Mouse (Mus musculus): ENCODE data around the gene Wdr34.

Gene Wdr34

DNA sequence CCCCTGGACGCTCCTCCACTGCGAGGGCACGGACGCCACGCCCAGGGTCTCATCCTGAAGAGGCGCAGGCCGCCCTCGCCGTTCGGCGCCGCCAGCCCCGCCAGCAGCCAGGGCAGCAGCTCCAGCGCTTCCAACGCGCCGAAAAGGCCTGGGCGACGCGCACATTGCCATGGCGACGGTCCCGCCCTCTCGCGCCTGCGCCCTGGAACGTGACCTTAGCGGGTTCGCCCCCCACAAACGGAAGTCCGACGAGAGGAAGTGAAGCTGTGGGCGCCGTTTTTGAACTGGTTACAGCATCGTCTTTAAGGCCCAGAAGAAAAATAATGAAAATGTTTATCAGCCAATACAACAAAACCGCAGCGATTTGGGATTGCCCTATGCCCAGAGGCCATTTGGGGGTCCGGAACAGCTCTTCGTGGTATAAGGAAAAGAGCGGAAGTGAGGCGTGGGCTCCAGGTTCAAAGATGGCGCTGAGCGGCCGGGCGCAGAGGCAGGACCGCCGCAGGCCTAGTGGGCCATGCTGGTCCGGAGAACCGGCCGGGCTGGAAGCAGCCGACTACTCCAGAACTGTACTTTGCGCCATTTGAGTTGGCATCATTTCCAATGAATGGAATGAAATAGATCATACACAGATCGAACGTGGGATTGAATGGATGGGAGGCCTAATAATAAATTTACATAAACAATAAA is at the start of gene Wdr34:
Gene Wdr34, minus strand, starts transcription at position 183 of the 690 bp plus-strand sequence.
- DNase-seq (ENCODE audit: low read depth, low spot score), result peak; percentile 99

DNA sequence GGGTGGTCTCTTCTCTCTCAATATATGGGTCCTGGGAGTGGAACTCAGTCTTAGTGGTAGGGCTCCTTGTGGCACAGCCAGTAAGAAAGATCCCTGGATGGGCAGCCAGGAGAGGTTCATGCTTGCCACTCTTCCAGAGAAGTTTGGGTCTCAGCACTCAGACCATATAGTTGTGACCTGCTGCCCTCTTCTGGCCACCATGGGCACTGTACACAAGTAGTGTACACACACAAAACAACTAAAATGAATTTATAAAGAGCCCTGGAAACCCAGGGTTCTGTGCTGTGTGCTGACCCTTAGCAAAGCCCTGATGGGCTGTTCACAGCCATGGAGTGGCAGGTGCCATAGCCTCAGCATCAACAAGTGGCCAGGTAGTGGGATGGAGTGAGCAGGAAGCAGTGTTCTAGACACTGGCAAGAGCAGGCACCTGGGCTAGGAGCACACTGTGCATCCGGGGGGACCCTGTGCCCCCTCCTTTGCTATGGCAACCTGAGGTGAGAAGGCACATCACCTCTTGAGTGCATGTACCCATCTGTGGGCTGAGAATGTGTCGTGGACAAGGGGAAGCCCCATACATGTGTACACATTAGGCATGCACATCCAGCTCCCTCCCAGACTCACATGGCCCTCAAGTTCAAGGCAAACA is 47.3 kb upstream of the Wdr34 start:
- peak; percentile 79 for DNase-seq (ENCODE audit: low read depth, low spot score)

DNA sequence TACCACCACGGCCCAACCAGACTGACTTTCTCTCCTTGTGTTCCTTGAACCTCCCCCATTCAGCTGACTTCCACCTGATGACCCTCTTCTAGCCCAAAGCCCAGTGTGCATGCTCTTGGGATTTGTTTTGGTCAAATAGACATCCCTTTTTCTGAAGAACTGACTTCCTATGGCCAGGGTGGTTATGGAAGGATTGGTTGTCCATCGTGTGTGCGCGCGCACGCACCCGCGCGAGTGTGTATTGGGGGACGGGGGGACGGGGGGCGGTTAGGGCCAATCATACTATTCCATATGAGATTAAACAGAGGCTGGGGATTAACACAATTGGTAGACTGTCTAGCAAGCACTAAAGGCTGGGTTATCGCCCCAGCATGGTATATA is 45.5 kb upstream of the Wdr34 start:
- no peak for DNase-seq (ENCODE audit: low read depth, low spot score)

DNA sequence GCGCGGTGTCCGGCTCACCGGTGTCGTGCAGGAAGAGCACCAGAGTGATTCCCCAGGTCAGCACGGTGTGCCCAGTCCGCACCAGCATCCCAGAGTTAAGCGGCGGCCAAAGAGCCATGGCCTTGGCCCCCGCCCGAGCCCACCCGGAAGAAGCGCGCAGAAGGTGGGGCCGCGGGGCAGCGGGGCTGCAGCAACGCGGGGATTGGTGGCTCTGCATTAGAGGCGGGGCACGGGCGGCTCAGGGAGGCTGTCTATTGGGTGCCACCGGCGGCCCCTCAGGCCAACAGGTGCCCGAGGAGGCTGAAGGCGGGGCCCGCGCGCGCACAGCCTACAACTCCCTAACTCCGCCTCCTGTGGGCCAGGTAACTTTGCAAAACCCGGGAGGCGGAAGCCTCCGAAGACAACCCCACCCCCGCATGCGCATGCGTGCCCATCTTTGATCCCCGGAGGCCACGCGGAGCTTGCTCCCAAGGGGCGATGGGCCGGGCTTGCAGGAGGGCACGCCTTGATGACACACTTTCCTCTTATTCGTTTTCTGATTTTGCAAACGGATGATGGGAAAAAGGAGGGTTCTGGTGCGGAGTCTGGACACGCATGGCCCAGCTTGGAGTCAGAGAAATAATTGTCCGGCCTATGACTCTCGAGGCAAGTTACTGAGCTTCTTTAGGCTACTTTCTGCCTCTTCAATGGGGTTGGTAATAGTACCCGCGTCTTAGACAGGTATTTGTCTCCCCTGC is 45.0 kb upstream of the Wdr34 start, which contains the start of gene Zdhhc12:
Gene Zdhhc12, minus strand, starts transcription at position 178 of the 737 bp plus-strand sequence.
- peak; percentile 99 for DNase-seq (ENCODE audit: low read depth, low spot score)

DNA sequence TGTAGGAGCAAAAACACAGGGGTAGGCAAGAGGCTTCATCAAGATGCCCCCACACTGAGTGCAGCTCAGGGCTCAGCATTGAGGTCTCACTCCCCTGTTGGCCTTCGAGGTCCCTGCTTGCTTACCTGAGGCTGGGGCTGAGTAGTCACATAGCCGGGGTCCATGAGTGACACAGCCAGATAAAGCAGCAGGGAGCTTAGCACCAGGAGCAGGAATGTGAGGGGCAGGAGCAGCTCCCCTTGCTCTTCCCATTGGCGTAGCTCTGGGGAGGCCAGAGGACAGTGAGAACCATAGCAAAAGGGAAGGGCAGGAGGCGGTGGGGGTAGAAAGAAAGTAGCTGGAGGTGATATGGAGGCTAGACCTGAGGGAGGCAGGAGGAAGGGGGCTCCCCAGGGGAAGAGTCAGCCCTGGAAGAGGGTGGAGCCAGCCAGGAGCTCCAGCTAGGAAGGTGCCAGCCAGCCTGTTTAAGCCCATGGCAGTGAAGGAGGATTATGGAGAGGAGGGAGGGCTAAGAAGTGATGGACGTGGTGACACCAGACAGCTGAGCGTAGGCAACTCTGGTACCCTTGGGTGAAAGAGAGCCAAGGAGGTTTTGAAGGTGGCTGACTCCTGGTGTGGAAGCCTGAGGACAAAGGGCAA is 43.7 kb upstream of the Wdr34 start:
- no peak for DNase-seq (ENCODE audit: low read depth, low spot score)

DNA sequence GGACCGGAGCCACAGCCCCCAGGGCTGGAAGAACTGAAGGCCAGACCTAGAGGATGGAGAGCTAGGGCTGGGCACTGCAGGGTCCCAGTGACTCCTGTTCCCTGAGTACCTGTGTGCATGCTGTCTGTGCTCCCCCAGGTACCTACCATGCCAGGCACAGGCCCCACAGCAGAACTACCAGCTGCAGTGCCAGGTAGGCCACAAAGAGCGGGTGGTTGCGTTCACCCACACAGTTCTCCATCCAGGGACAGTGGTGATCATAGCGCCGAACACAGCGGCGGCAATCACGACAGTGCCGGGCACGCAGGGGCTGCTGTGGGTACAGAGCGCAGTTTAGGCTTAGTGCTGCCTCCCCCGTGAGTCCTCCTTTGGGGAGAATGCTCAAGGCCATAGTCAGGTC is 42.8 kb upstream of the Wdr34 start:
- DNase-seq (ENCODE audit: low read depth, low spot score), result no peak

DNA sequence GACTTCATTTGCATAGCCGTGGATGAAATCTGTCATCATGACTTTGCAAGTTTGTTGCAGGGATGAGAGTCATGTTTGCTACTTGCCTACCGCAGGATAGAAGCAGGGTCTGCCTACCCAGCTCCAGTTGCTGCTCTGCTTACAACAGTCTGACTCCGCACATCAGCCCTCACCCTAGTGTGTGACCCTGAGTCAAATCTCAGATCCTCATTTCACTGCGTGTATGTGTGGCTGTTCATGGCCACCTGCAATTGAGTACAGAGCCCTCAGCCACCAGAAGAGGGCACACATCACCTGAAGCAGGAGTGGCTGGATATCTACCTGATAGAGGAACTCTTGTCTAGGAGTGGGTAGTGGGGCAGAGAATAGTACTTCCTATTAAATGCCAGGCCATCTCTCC is 38.6 kb upstream of the Wdr34 start:
- DNase-seq (ENCODE audit: low read depth, low spot score), result no peak

DNA sequence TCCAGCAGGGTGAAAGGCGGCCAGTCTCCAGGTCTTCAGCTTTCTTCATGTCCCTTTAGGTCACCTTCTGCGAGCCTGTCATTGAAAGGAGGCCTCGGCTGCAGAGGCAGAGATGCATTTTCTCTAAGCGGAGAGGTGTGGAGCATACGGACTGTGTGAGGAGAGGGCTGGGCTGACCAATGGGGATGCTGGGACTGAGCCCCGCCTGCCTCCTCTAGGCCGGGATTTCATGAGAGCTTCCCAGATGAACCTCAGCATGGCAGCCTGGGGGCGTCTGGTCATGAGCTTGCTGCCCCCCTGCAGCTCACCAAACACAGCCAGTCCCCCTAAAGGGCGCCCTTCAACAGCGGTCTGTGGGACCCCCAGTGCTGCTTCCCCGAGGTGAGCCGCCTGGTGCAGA is 36.0 kb upstream of the Wdr34 start:
- no peak for DNase-seq (ENCODE audit: low read depth, low spot score)

DNA sequence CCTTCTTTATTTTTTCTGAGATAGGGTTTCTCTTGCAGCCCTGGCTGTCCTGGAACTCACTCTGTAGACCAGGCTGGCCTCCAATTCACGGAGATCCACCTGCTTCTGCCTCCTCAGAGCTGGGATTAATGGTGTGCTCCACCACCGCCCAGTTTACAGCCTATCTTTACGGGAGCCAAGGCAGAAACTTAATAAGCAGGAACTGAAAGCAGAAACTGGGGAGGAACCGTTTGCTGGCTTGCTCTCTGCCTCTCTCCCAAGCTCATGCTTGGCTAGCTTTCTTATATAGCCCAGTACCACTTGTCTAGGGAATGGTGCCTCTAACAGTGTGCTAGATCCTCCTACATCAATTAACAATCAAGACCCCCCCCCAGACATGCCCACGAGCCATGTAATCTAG is 35.4 kb upstream of the Wdr34 start:
- DNase-seq (ENCODE audit: low read depth, low spot score), result no peak

DNA sequence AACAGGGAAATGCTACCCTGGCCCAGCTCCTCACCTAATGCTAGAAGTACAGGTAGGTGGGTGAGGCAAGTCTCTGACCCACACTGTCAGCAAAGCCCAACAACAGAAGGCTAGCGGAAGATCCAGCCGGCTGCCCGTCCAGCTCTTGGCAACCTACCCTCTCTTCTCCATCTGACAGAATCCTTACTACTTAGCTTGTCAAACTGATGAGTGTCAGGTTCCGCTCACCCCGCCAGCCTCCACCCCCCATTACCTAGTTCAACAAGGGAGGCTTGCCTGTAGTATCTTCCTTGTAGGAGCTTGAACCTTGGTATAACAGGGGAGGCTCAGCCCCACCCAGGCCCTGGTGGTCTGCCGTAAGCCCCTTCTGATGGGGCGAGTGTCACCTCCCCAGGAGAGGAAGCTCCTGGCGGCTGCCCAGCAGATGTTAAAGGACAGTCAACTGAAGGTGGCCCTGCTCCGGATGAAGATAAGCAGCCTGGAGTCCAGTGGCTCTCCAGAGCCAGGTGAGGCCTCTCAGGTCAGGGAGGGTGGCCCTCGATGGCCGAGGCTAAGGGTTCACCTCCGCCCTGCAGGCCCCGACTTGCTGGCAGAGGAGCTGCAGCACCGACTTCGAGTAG is 31.6 kb upstream of the Wdr34 start:
- DNase-seq (ENCODE audit: low read depth, low spot score), result no peak

DNA sequence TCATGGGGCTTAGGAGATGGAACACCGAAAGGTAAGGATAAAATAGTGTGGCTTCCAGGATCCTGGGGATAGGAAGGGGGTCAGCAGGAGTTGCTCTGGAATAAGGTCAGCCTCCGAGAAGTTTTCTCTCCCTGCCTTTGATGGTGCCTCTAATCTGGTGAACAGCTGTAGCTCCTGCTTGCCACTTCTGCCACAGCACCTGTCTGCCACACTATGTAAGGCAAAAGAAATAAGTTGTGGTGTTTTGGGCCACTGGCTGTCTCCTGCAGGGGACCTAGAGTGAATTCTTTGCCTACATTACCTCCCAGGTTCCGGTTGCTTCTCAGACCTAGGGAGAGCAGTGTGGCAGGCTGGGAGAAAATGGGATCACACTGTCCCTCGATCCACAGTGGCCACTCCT is 30.1 kb upstream of the Wdr34 start:
- DNase-seq (ENCODE audit: low read depth, low spot score), result no peak

DNA sequence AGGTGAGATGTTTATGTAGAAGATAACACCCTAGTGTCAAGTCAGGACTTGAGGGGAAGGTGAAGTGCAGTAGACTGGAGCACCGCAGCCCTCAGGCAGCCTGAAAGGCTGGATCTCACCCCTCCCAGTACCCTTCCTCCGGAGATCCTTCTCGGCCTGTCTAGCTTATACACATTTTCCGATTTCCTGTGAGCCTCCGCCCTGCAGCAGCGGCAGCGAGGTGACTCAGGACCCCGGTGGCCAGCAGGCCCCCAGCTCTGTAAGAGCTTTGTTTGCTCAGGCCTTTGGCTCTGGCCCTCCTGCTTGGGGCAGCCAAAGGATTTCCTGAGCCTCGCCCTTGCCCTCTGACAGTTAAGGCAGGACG is 29.6 kb upstream of the Wdr34 start:
- DNase-seq (ENCODE audit: low read depth, low spot score), result no peak

DNA sequence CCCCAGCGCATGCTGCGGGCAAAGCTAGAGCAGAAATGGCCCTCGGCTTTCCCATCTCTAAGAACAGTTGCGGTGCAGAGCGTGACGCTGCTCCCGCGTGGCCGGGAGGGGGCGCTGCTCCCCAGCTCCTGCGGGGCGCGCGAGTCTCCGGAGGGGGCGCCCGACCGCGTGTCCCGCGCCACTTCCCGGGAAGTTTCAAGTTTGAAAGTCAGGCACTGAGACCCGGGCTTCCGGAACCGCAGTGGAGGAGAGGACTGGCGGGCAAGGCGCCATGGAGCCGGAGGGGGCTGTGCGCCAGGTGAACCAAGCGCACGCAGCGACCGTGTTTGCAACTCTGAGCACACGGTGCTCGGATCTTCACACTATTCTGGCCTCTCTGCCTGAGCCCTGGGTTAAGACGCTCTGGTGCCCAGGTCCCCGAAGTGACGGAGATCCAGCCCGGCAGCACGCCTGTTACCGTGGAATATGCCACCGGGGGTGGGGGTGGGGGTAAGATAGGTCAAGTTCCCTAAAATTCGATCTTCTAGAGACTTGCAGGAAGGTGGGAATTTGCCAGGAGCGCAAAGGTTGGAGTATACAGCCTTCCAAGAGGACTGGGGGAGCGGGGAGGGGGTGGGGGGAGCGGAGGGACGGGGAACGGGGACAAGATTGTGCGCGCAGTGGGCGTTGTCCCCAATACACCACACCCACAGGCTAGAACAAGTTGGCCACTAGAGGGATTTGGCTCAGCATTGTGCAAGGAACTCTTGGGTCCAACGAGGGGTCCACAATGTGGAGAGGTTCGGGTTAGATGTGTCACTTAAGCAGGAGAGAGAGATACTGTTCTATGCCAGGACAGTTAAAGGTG is 29.0 kb upstream of the Wdr34 start, which contains the start of gene Pkn3:
Gene Pkn3, plus strand, starts transcription at position 183 of the 847 bp plus-strand sequence.
- DNase-seq (ENCODE audit: low read depth, low spot score), result peak; percentile 90

DNA sequence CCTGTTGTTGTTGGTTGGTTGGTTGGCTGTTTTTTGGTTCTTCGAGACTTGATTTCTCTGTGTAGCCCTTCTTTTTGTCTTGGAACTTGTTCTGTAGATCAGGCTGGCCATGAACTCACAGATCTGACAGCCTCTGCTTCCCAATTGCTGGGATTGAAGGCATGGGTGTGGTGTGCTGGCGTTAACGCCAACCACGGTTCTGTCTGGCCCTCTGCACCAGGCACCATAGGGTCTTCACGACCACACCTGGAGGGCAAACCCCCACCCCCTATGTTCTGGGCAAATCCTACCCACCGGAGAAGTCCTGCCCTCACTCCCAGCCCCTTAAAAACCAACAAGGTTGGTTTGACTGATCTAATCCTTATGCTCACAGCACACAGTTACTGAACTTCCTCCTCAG is 28.3 kb upstream of the Wdr34 start:
- no peak for DNase-seq (ENCODE audit: low read depth, low spot score)

DNA sequence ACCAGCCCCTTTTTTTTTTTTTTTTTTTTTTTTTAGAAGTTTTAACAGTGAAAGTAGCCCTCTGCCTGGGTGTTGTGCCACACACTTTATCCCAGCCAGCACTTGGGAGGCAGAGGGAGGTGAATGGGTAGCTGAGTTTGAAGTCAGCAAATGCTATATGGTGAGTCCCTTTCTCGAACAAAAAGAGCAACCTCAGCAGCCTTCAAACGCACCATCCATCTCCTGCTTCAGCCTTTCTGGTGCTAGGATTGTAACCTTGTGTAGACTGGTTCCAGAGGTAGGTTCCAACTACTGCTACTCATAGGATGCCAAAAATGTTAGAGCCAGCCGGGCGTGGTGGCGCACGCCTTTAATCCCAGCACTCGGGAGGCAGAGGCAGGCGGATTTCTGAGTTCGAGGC is 27.8 kb upstream of the Wdr34 start:
- no peak for DNase-seq (ENCODE audit: low read depth, low spot score)

DNA sequence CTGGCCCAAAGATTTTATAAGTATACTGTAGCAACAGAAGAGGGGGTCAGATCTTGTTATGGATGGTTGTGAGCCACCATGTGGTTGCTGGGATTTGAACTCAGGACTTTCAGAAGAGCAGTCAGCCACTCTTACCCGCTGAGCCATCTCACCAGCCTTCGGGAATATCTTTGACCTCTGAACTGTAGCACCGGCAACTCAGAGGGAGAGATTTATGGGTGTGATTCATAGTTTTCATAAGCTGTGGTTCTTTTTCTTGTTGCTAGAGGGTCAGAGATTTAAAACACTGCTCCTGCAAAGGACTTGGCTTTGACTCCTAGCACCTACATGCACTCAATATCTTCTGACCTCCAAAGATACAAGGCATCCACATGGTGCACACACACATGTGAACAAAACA is 26.9 kb upstream of the Wdr34 start:
- no peak for DNase-seq (ENCODE audit: low read depth, low spot score)

DNA sequence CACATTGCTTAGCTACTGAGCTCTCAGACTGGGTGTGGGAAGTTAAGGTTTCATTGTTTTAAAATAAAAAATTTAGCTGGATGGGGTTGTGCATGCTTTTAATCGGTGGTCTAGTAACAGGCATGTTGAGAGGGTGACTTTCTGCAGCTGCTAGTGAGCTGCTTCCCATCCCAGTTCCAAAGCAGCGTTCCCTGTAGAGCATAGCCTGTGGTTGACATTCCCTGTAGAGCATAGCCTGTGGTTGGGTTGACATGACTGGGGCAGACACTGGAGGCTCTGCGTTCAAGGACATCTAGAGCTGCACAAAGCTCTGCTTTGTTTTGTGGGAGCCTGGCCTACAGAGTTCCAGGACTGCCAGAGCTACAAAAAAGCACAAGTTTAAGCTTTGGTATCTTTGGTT is 24.6 kb upstream of the Wdr34 start:
- no peak for DNase-seq (ENCODE audit: low read depth, low spot score)

DNA sequence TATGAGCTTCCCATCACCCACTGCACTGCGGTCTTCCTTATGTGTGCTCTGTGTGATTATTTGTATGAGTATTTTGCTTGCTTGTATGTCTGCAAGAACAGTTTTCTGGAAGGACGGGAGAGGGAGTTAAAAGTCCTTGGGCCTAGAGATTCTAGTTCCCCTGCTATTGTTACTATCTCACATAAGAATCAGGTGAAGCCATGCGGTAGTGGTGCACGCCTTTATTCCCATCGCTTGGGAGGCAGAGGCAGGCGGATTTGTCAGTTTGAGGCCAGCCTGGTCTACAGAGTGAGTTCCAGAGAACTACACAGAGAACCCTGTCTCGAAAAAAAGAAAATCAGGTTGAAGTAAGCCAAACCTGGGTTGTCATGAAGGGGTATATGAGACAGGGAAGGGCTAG is 24.2 kb upstream of the Wdr34 start:
- no peak for DNase-seq (ENCODE audit: low read depth, low spot score)

DNA sequence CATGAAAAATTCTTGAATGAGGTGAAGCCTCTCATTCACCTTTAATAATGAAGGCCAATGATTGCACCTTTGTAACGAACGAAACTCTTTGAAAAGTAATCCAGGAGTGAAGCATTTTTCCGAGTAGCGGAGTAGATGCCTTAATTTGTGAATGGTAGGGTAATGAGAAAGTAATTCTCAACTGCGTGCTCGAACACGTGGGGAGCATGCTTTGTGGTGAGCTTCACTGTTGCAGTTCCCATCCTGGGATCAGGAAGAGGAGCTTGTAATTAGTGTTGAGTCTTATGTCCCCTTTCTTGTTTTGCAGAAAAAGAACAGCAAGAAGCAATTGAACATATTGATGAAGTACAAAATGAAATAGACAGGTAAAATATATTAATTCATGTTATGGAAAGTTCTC is 19.3 kb upstream of the Wdr34 start:
- no peak for DNase-seq (ENCODE audit: low read depth, low spot score)

DNA sequence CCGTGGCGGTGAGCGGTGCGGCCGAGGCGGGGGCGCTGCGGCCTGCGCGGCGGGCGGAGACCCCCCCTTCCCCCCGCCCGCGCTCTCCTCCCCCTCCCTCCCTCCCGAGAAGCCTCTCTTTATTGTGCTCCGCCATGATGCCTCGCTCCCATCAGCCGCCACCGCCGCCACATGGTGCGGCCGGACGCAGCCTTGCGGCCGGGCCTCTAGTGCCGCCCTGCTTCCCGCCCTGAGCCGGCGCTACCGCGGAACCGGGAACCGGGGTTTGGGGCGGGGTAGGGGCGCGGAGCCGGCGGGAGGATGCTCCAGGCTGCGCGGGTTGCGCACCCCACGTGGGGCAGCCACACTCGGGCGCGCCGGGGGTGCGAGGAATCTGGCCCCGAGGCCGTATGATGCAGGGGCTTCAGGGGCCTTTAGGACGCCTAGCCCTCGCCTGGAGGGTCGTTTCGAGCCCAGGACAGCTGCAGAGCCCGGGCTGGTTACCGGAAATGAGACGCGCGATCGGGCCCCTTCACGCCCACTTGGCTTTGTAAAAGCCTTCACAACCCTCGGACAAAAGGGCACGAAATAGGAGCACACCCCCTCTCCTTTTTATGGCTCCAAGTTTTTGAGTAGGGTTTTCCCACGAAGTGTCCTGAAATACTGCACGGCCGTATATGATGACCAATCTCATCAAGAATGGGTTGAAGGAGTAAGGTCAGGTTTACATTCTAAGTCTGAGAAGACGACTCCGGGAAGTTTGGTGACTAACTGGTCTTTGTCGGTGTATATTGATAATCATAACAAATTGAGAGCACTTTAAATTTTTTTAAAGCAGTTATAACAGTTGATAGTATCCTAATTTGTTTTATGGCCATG is 18.6 kb upstream of the Wdr34 start:
- peak; percentile 70 for DNase-seq (ENCODE audit: low read depth, low spot score)

Data from CD4-positive, CD25-positive, alpha-beta regulatory T cell, adult 2 months (primary cell).